Comparison of ENCODE assay signal across 18 mouse cellular contexts in genomic region chr16:31495769-31496168, GRCm38 (mm10).
DNase-seq lines count a peak whose midpoint lies in the region; ATAC-seq lines count a peak whose summit lies in the region.
"Had no signal": no experiment of that assay in that cellular context is flagged by ENCODE, and none has a peak within 500 bp of the region (broad histone marks: within the 10 kb centered on the region; RNA-seq: fewer than 3 reads in every experiment).

No protein-coding gene starts in this region.

- no peaks in the 10 kb centered on the region for H3K9me3 ChIP-seq in forebrain, embryonic 12.5 days
- no peaks in the 10 kb centered on the region for H3K9me3 ChIP-seq in forebrain, embryonic 11.5 days (ENCODE audit: control insufficient read depth, low read length)
- H3K9me3 ChIP-seq in hindbrain, embryonic 14.5 days (ENCODE audit: control insufficient read depth, low read length) = no peaks in the 10 kb centered on the region
- H3K9me3 ChIP-seq in hindbrain, embryonic 11.5 days (ENCODE audit: control insufficient read depth, low read length) = no peaks in the 10 kb centered on the region
- H3K9me3 ChIP-seq: forebrain, embryonic 10.5 days; forebrain, embryonic 15.5 days; heart, embryonic 10.5 days; intestine, embryonic 15.5 days had no signal

- 0 out of 2 replicates have a peak overlapping the region, but pooled peaks have one; percentile 31 for H3K27ac ChIP-seq in forebrain, embryonic 12.5 days
- no peak overlapping the region for H3K27ac ChIP-seq in forebrain, embryonic 11.5 days (ENCODE audit: low read depth, low read length)
- H3K27ac ChIP-seq in hindbrain, embryonic 14.5 days = peak overlapping the region; percentile 38; the same call in 1 of the 2 replicates
- no peak overlapping the region for H3K27ac ChIP-seq in hindbrain, embryonic 11.5 days (ENCODE audit: low read depth, low read length)
- peak overlapping the region; percentile 67; the same call in 1 of the 2 replicates for H3K27ac ChIP-seq in brown adipose tissue, adult 24 weeks (replicated peaks; ENCODE audit: low read depth, low read length)
- H3K27ac ChIP-seq: intestine, embryonic 15.5 days had no signal

- H3K4me2 ChIP-seq in forebrain, embryonic 12.5 days = no peak overlapping the region
- H3K4me2 ChIP-seq in forebrain, embryonic 11.5 days (ENCODE audit: low read depth, low read length, severe bottlenecking) = no peak overlapping the region
- H3K4me2 ChIP-seq in hindbrain, embryonic 14.5 days (replicated peaks) = no peak overlapping the region
- H3K4me2 ChIP-seq in hindbrain, embryonic 11.5 days (replicated peaks; ENCODE audit: low read depth, low read length) = no peak overlapping the region
- H3K4me2 ChIP-seq: forebrain, embryonic 15.5 days; intestine, embryonic 15.5 days had no signal

- H3K4me3 ChIP-seq in forebrain, embryonic 12.5 days (replicated peaks) = no peak overlapping the region
- no peak overlapping the region for H3K4me3 ChIP-seq in forebrain, embryonic 11.5 days (ENCODE audit: low read depth, low read length)
- H3K4me3 ChIP-seq in hindbrain, embryonic 14.5 days (replicated peaks; ENCODE audit: low read length) = no peak overlapping the region
- no peak overlapping the region for H3K4me3 ChIP-seq in hindbrain, embryonic 11.5 days (ENCODE audit: low read depth, low read length)
- H3K4me3 ChIP-seq in brown adipose tissue, adult 24 weeks (ENCODE audit: insufficient read depth, low read depth, low read length) = no peak overlapping the region
- H3K4me3 ChIP-seq: forebrain, embryonic 10.5 days; forebrain, embryonic 15.5 days; heart, embryonic 10.5 days; intestine, embryonic 15.5 days had no signal

- no peak for ATAC-seq in forebrain, embryonic 12.5 days (ENCODE audit: low FRiP score)
- no peak for ATAC-seq in forebrain, embryonic 11.5 days (replicated peaks; ENCODE audit: low FRiP score)
- no peak for ATAC-seq in hindbrain, embryonic 14.5 days (ENCODE audit: low FRiP score)
- no peak for ATAC-seq in hindbrain, embryonic 11.5 days (ENCODE audit: low FRiP score)
- ATAC-seq: CD4-positive, CD25-positive, alpha-beta regulatory T cell, adult 4 months; forebrain, embryonic 15.5 days; hindbrain, embryonic 16.5 days; intestine, embryonic 15.5 days; Patski had no signal

- no peak overlapping the region for H3K9ac ChIP-seq in forebrain, embryonic 12.5 days
- H3K9ac ChIP-seq in forebrain, embryonic 11.5 days (ENCODE audit: low read length) = no peak overlapping the region
- no peak overlapping the region for H3K9ac ChIP-seq in hindbrain, embryonic 14.5 days
- no peak overlapping the region for H3K9ac ChIP-seq in hindbrain, embryonic 11.5 days (ENCODE audit: low read depth, low read length)
- H3K9ac ChIP-seq: forebrain, embryonic 15.5 days; intestine, embryonic 15.5 days had no signal

- peaks cover 10% of the 10 kb centered on the region; the same call in 1 of the 2 replicates for H3K27me3 ChIP-seq in forebrain, embryonic 12.5 days
- no peaks in the 10 kb centered on the region for H3K27me3 ChIP-seq in forebrain, embryonic 11.5 days (ENCODE audit: control insufficient read depth, insufficient read depth, low read length)
- 0 out of 2 replicates have a peak, but pooled peaks cover 5% of the 10 kb centered on the region for H3K27me3 ChIP-seq in hindbrain, embryonic 14.5 days (ENCODE audit: control insufficient read depth, insufficient read depth, low read length)
- H3K27me3 ChIP-seq in hindbrain, embryonic 11.5 days (ENCODE audit: control insufficient read depth, insufficient read depth, low read length) = no peaks in the 10 kb centered on the region
- H3K27me3 ChIP-seq: forebrain, embryonic 15.5 days; intestine, embryonic 15.5 days; Patski had no signal

- peaks cover 47% of the 10 kb centered on the region for H3K4me1 ChIP-seq in forebrain, embryonic 12.5 days
- H3K4me1 ChIP-seq in forebrain, embryonic 11.5 days (replicated peaks; ENCODE audit: control insufficient read depth, insufficient read depth, low read length) = peaks cover 13% of the 10 kb centered on the region; the same call in 1 of the 2 replicates
- peaks cover 21% of the 10 kb centered on the region for H3K4me1 ChIP-seq in hindbrain, embryonic 14.5 days (replicated peaks; ENCODE audit: control insufficient read depth, insufficient read depth, low read length)
- H3K4me1 ChIP-seq in hindbrain, embryonic 11.5 days (replicated peaks; ENCODE audit: control insufficient read depth, insufficient read depth, low read length) = peaks cover 16% of the 10 kb centered on the region
- H3K4me1 ChIP-seq in brown adipose tissue, adult 24 weeks (ENCODE audit: control insufficient read depth, insufficient read depth, insufficient read length, low read length) = peaks cover 2% of the 10 kb centered on the region; the same call in 1 of the 2 replicates

- 87% methylated on average over 9 of the region's 9 CpGs for WGBS in forebrain, embryonic 12.5 days
- WGBS in forebrain, embryonic 11.5 days = 90% methylated on average over 9 of the region's 9 CpGs
- 69% methylated on average over 9 of the region's 9 CpGs for WGBS in hindbrain, embryonic 14.5 days
- WGBS in hindbrain, embryonic 11.5 days = 79% methylated on average over 9 of the region's 9 CpGs

- no peaks in the 10 kb centered on the region for H3K36me3 ChIP-seq in forebrain, embryonic 12.5 days (replicated peaks)
- no peaks in the 10 kb centered on the region for H3K36me3 ChIP-seq in forebrain, embryonic 11.5 days (ENCODE audit: control insufficient read depth, insufficient read depth, low read length)
- no peaks in the 10 kb centered on the region for H3K36me3 ChIP-seq in hindbrain, embryonic 14.5 days (replicated peaks; ENCODE audit: control insufficient read depth, insufficient read depth)
- H3K36me3 ChIP-seq in hindbrain, embryonic 11.5 days (ENCODE audit: control insufficient read depth, insufficient read depth, low read length) = no peaks in the 10 kb centered on the region
- H3K36me3 ChIP-seq: forebrain, embryonic 10.5 days; forebrain, embryonic 15.5 days; heart, embryonic 10.5 days; intestine, embryonic 15.5 days had no signal

- DNase-seq in forebrain, embryonic 11.5 days (ENCODE audit: low spot score) = no peak
- DNase-seq in hindbrain, embryonic 14.5 days (ENCODE audit: low spot score) = no peak
- DNase-seq in hindbrain, embryonic 11.5 days (ENCODE audit: low spot score) = no peak
- DNase-seq in urinary bladder, adult 18-20 months (ENCODE audit: low spot score in 2 of 2) = no peak
- DNase-seq: adrenal gland, postnatal 25 days; gastrocnemius, postnatal 25 days; heart, adult 18-20 months; kidney, adult 11 months; kidney, adult 8-10 months had no signal

Comparison
In these comparisons a context has a peak if more than half of its experiments do, and no peak if none do; other contexts are left out.
1. H3K27ac ChIP-seq: peak in forebrain, embryonic 12.5 days (single experiment), hindbrain, embryonic 14.5 days (single experiment) and brown adipose tissue, adult 24 weeks (single experiment); none in forebrain, embryonic 11.5 days (single experiment) and hindbrain, embryonic 11.5 days (single experiment).